Mouse (Mus musculus) liver, postnatal 0 days (tissue): ENCODE data around the gene Atp6v1f. TPM values are rescaled to one million over a fixed set of nuclear protein-coding genes. Genes with fewer than 3 reads are reported as not detected.

ENCODE experiments used
- ATAC-seq: fragments of 200-750 bp; cut with Nextera tagmentation; 2 replicates; pipeline ENCODE4 v1.8.0; 2017; ENCODE audit warnings: mild to moderate bottlenecking, moderate library complexity
- DNase-seq: peaks from one replicate; pipeline ENCODE4 v3.0.0-alpha.2; 2016
- H3K27ac ChIP-seq: fragments of 300-500 bp; sonication (generic); 2 replicates; pipeline ENCODE4 v1.5.1; 2014; ENCODE audit warnings: antibody characterized with exemption, moderate library complexity, mild to moderate bottlenecking, low read depth
- H3K27me3 ChIP-seq: fragments of 300-500 bp; sonication (generic); 2 replicates; pipeline ENCODE4 v1.6.1; 2014; ENCODE audit warnings: low read length, control low read depth, mixed read lengths; ENCODE audit not compliant: insufficient read depth
- H3K36me3 ChIP-seq: fragments of 300-500 bp; sonication (generic); replicated peaks from 2 replicates; pipeline ENCODE4 v1.6.1; 2014; ENCODE audit warnings: mild to moderate bottlenecking, control low read depth, low read length, moderate library complexity, mixed read lengths; ENCODE audit not compliant: insufficient read depth
- H3K4me1 ChIP-seq: fragments of 300-500 bp; sonication (generic); 2 replicates; pipeline ENCODE4 v1.6.1; 2014; ENCODE audit warnings: antibody characterized with exemption, mild to moderate bottlenecking, control low read depth; ENCODE audit not compliant: insufficient read depth
- H3K4me2 ChIP-seq: fragments of 300-500 bp; sonication (generic); 2 replicates; pipeline ENCODE4 v1.6.1; 2014; ENCODE audit warnings: low read depth, mild to moderate bottlenecking, low read length, moderate library complexity, mixed read lengths
- H3K4me3 ChIP-seq: fragments of 300-500 bp; sonication (generic); 2 replicates; pipeline ENCODE4 v1.5.1; 2014; ENCODE audit warnings: low read depth, low read length
- H3K9ac ChIP-seq: fragments of 300-500 bp; sonication (generic); replicated peaks from 2 replicates; pipeline ENCODE4 v1.6.1; 2014; ENCODE audit warnings: mild to moderate bottlenecking, moderate library complexity
- H3K9me3 ChIP-seq: fragments of 300-500 bp; sonication (generic); 2 replicates; pipeline ENCODE4 v1.6.1; 2016; ENCODE audit warnings: mild to moderate bottlenecking, control low read depth, low read length, mixed read lengths
- CTCF ChIP-seq: sonication (generic); IDR thresholded peaks from 2 replicates; pipeline ENCODE4 v1.5.1; 2016; ENCODE audit warnings: antibody characterized with exemption, low read depth
- EP300 ChIP-seq: IDR thresholded peaks from 2 replicates; pipeline ENCODE4 v1.6.1; 2016; ENCODE audit warnings: antibody characterized with exemption, low read depth, mild to moderate bottlenecking
- WGBS: fragments of 180-500 bp; shearing (Covaris S2); extraction: QIAGEN DNeasy Blood & Tissue Kit; methylation state at CpG from one replicate; pipeline ENCODE4 v1.1.7; 2014; ENCODE audit not compliant: insufficient replicate concordance; 5-methylcytosine and 5-hydroxymethylcytosine counted together
- polyA plus RNA-seq: library from polyadenylated mRNA; unstranded; fragments of >200 nt; fragmentation: Nextera tagmentation; extraction: Ambion mirVana; gene quantifications from 2 replicates; pipeline ENCODE4 v1.2.1, GENCODE M21; 2015

Gene Atp6v1f
- polyA plus RNA-seq, 1 experiment from 2014 or later: 170 TPM

DNA sequence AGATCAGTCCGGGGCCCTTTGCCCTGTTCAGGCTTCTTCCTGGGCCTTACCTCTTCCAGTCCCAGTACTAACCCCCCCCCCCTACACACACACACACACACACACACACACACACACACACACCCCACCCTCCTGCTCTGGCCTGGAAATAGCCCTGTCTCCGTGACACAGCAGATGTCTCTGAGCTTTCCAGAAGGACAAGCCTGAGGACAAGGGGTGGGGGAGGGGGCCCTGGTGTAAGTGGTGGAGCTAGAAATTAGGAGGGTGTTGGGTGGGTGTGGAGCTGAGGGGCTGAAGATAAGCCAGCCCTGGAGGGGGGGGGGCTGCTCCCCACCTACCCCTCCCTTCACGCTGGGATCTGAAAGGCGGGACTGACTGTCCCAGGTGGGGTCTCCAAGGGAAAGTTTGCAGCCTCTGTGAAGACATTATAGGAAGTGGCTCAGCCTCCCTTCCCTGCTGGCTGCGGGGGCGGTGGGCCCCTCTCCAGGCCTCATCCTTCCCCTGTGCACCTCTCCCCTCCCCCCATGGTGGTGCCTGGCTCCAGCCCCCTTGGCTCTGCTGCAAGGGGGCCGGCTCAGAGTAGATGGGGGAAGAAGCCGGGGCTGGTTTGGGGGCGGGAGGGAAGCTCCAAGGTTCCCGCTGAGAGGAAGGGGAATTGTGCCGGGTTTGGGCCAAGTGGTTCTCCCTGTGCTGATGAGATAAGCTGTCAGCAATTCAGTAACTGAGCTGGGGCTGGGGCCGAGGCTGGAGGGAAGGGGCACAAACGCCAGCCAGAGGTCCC is 32.4 kb upstream of the Atp6v1f start:
- TF ChIP-seq EP300: no peak
- no peak for TF ChIP-seq CTCF
- WGBS: 16% methylated on average over 11 of the region's 13 CpGs
- DNase-seq: no peak
- Histone ChIP-seq H3K36me3 (no peaks in the 10 kb centered on the region), H3K9ac (no peak overlapping the region), H3K4me2 (no peak overlapping the region), H3K4me3 (no peak overlapping the region), H3K27me3 (peaks cover 60% of the 10 kb centered on the region), H3K9me3 (no peaks in the 10 kb centered on the region), H3K27ac (no peak overlapping the region), H3K4me1 (peaks cover 12% of the 10 kb centered on the region; the same call in 1 of the 2 replicates)
- ATAC-seq: no peak

DNA sequence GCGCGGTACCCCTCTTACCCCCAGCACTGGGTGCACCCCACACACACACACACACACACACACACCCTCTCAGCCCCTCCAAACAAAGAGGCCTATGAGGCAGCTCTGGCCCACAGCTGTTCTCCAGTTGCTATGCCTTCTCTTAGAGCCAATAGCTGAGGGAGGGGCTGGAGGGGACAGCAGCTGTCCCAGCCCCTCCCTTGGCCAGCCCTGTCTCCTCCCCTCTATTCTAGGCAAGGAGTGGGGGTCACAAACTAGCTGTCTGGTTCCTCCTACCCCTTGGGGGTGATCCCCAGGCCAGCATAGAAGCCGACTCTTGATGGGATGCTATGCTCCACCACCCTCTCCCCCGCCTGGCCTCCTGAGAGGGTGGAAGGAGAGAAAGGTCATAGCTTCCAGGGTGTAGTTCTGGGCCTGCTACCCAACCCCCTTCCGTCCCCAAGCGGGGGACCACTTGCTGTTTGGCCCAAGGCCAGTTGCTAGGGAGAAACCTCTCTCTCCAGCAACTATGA is 31.5 kb upstream of the Atp6v1f start:
- WGBS: 38% methylated on average over 6 of the region's 6 CpGs
- DNase-seq (no peak), ATAC-seq (no peak)
- Histone ChIP-seq H3K36me3 (no peaks in the 10 kb centered on the region), H3K4me2 (no peak overlapping the region), H3K9ac (no peak overlapping the region), H3K9me3 (no peaks in the 10 kb centered on the region), H3K4me1 (peaks cover 12% of the 10 kb centered on the region; the same call in 1 of the 2 replicates), H3K27ac (no peak overlapping the region), H3K27me3 (peaks cover 54% of the 10 kb centered on the region), H3K4me3 (no peak overlapping the region)
- TF ChIP-seq CTCF: no peak
- TF ChIP-seq EP300: no peak

DNA sequence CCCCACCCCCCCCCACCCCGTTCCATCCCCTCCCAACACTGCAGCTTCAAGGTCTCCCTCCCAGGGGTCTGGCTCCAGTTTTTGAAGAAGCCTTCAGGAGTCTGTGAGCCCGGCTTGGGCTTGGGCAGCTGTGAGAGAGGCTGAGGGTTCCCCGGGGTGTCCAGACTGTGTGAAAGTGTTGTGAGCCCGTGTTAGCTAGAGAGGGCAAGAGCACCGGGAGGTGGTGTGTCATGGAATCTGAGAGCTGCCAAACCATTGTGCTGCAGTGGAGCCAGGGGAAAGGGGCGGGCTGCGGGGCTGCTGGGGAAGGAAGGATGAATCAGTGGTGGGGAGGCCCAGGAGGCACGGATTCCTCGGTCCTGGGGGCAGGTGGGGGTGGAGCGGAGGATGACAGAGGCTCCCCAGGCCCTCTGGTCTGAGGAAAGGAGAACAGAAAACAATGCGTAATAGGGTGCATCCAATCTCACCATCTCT is 31.0 kb upstream of the Atp6v1f start:
- TF ChIP-seq CTCF (no peak), EP300 (no peak)
- H3K9me3 ChIP-seq: no peaks in the 10 kb centered on the region
- WGBS: 13% methylated on average over 11 of the region's 11 CpGs
- H3K9ac ChIP-seq: no peak overlapping the region
- H3K36me3 ChIP-seq: no peaks in the 10 kb centered on the region
- no peak overlapping the region for H3K4me2 ChIP-seq
- no peak overlapping the region for H3K27ac ChIP-seq
- DNase-seq (no peak), ATAC-seq (peak; percentile 21; the same call in 1 of the 2 replicates)
- H3K27me3 ChIP-seq: peaks cover 51% of the 10 kb centered on the region
- H3K4me3 ChIP-seq: no peak overlapping the region
- H3K4me1 ChIP-seq: peaks cover 12% of the 10 kb centered on the region; the same call in 1 of the 2 replicates

DNA sequence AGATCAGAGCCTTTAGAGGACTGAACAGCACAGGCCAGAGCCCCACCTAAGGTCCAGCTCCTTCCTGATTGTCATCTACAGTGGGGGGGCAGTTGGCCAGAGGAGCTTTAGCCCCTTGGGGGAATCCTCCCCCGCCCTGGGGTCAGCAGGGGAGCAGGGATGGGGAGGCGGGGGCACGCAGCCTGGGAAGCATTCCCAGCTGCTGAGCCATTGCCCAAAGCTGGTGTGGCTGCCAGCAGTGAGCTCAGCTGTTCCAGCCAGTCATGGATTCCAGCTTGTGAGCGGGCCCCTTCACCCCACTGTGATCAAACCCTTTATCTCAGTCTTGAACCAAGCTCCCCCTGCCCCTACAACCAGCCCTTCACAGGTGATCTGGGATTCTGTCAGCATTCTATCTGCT is 28.3 kb upstream of the Atp6v1f start:
- 85% methylated on average over 4 of the region's 4 CpGs for WGBS
- no peak overlapping the region for H3K27ac ChIP-seq
- H3K9ac ChIP-seq: no peak overlapping the region
- H3K4me3 ChIP-seq: no peak overlapping the region
- H3K4me2 ChIP-seq: no peak overlapping the region
- peaks cover 24% of the 10 kb centered on the region for H3K27me3 ChIP-seq
- TF ChIP-seq EP300 (no peak), CTCF (no peak)
- no peak for DNase-seq
- H3K36me3 ChIP-seq: no peaks in the 10 kb centered on the region
- peaks cover 4% of the 10 kb centered on the region; the same call in 1 of the 2 replicates for H3K4me1 ChIP-seq
- ATAC-seq: no peak
- no peaks in the 10 kb centered on the region for H3K9me3 ChIP-seq

DNA sequence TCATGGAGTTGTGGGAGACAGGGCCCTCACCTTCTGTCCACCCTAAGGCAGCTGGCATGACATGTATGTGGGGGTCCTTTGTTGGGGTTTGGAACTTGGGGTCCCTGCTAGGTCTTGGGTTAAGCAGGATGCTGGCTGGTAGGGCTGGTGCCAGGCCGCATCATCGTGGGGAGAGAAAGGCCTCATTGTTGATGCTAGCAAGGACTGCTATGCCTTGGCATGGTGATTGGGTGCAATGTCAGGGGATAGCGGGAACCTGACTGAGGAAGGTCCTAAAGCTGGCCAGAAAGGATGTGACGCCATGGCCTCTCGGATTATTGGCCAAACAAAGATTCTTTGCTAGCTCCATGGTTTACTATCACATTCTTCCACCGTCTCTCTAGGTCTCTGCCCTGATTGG is 27.7 kb upstream of the Atp6v1f start:
- WGBS: 68% methylated on average over 6 of the region's 6 CpGs
- Histone ChIP-seq H3K4me1 (peaks cover 4% of the 10 kb centered on the region; the same call in 1 of the 2 replicates), H3K4me3 (no peak overlapping the region), H3K27me3 (peaks cover 18% of the 10 kb centered on the region), H3K9me3 (no peaks in the 10 kb centered on the region), H3K9ac (no peak overlapping the region), H3K4me2 (no peak overlapping the region), H3K27ac (no peak overlapping the region), H3K36me3 (no peaks in the 10 kb centered on the region)
- no peak for ATAC-seq
- DNase-seq: no peak
- TF ChIP-seq EP300: no peak
- TF ChIP-seq CTCF: no peak

DNA sequence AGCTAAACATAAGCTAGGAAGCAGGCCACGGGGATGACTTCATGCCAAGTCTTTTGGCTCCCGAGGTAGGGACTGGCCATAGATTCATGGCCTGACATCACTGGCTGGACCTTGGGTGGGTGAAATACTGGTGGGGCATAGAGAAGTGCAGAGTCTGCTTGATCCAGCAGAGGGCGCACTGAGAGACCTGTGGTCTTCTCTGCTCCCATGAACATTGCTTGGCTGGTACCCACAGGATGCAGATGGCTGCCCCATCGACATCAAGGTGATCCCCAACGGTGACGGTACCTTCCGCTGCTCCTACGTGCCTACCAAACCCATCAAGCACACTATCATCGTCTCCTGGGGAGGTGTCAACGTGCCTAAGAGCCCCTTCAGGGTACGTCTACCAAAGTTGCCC is 22.7 kb upstream of the Atp6v1f start:
- Histone ChIP-seq H3K9me3 (no peaks in the 10 kb centered on the region), H3K4me1 (no peaks in the 10 kb centered on the region), H3K4me2 (no peak overlapping the region), H3K36me3 (no peaks in the 10 kb centered on the region), H3K4me3 (no peak overlapping the region), H3K9ac (no peak overlapping the region), H3K27ac (no peak overlapping the region), H3K27me3 (no peaks in the 10 kb centered on the region)
- no peak for ATAC-seq
- TF ChIP-seq EP300 (no peak), CTCF (peak; percentile 81)
- peak; percentile 66 for DNase-seq
- WGBS: 61% methylated on average over 11 of the region's 11 CpGs
